Mouse (Mus musculus) ES-E14 (cell line): ENCODE measurements at regions not wholly inside any gene's neighbourhood (a gene's known extent, or its start where the extent isn't known, plus 50 kb on each side); places are given as distances from the start of the nearest gene placed in this dataset.
"Not testable (repeated sequence)": the region's sequence is repeated elsewhere in the genome, so short reads cannot be mapped to it uniquely, and the experiment has no call there.

Experiments used
- DNase-seq: peaks from one replicate; pipeline ENCODE4 v3.0.0-alpha.2; 2013; ENCODE audit warnings: low read depth, low spot score
- H3K27ac ChIP-seq: 2 replicates; pipeline ENCODE4 v1.5.1; 2012; ENCODE audit warnings: low read depth, mild to moderate bottlenecking, low read length, moderate library complexity, mixed read lengths; ENCODE audit not compliant: poor library complexity, insufficient read depth, severe bottlenecking
- H3K36me3 ChIP-seq: 2 replicates; pipeline ENCODE4 v1.6.1; 2012; ENCODE audit warnings: mild to moderate bottlenecking, low read length, moderate library complexity, mixed read lengths; ENCODE audit not compliant: control insufficient read depth, poor library complexity, insufficient read depth, severe bottlenecking
- H3K4me1 ChIP-seq, 2 experiments: fragments of 150-350 bp in 1 of 2; sonication (generic) in 1 of 2; 2 replicates each; pipeline ENCODE4 v1.6.1; 2012; ENCODE audit warnings: low read length in 2 of 2, mild to moderate bottlenecking in 1 of 2, mixed read lengths in 1 of 2; ENCODE audit not compliant: control insufficient read depth in 2 of 2, insufficient read depth in 2 of 2, poor library complexity in 1 of 2
- H3K4me3 ChIP-seq, 2 experiments: fragments of 150-350 bp in 1 of 2; sonication (generic) in 1 of 2; 2 replicates each; pipeline ENCODE4 v1.5.1; 2012; ENCODE audit warnings: low read length in 2 of 2, low read depth in 1 of 2, mild to moderate bottlenecking in 1 of 2, mixed read lengths in 1 of 2; ENCODE audit not compliant: insufficient read depth in 1 of 2, poor library complexity in 1 of 2, severe bottlenecking in 1 of 2
- H3K9ac ChIP-seq: 2 replicates; pipeline ENCODE4 v1.6.1; 2012; ENCODE audit warnings: low read depth, mild to moderate bottlenecking, low read length, mixed read lengths; ENCODE audit not compliant: poor library complexity, insufficient read depth, severe bottlenecking
- H3K9me3 ChIP-seq: fragments of 150-350 bp; sonication (generic); 2 replicates; pipeline ENCODE4 v1.6.1; 2012; ENCODE audit warnings: low read depth, mild to moderate bottlenecking, low read length; ENCODE audit not compliant: control insufficient read depth, insufficient read depth
- CHD2 ChIP-seq: IDR thresholded peaks from 2 replicates; pipeline ENCODE4 v1.6.1; 2014; ENCODE audit warnings: mild to moderate bottlenecking, low read depth, low read length, inconsistent platforms
- HCFC1 ChIP-seq: IDR thresholded peaks from 2 replicates; pipeline ENCODE4 v1.6.1; 2012; ENCODE audit warnings: low read length, inconsistent platforms, borderline replicate concordance; ENCODE audit not compliant: insufficient read depth
- MAFK ChIP-seq: IDR thresholded peaks from 2 replicates; pipeline ENCODE4 v1.6.1; 2014; ENCODE audit warnings: mild to moderate bottlenecking, low read depth, low read length, inconsistent platforms; ENCODE audit not compliant: insufficient read depth
- ZC3H11A ChIP-seq: IDR thresholded peaks from 2 replicates; pipeline ENCODE4 v1.6.1; 2012; ENCODE audit warnings: low read depth, mild to moderate bottlenecking, inconsistent platforms, low read length, borderline replicate concordance
- ZNF384 ChIP-seq: IDR thresholded peaks from 2 replicates; pipeline ENCODE4 v1.6.1; 2012; ENCODE audit warnings: low read depth, low read length, inconsistent platforms
- in situ Hi-C, 2 experiments: fragments of 600-800 bp; cut with MboI; formaldehyde crosslinking; loops; one replicate each; pipeline ENCODE4 v1.15.1; 2025; ENCODE audit warnings: low sequenced_read_pairs in 2 of 2, inconsistent platforms in 1 of 2; ENCODE audit not compliant: unreplicated experiment in 2 of 2

DNA sequence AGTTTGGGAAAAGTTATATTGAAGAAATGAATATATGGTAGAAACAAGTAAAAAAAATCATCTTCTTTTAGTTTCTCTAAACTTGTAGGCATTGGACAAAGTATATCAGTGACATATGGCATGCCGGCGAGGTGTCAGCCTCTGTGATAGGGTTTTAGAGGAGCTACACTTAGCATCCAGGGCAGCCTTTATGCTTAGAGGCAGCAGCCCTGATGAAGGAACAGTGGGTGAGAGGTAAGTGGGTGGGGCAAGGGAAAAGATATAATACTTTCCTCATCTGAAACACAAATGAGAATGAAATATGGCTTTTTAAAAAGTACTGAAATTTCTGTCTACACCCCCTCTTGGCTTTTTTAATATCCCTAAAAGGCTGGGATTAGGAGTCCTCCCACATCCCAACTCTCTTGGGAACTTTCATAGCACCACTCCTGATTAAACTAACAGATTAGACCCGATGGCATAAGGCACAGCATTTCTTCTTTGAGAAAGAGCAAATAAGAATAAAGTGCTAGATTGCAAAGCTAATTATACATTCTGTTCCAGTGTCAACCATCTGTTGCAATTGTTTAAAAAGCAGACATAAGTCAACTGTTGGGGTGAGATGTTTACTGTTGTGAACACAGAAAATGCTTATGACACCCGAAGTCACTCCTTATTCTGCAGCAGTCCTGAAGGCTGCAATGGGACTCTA is 785.0 kb downstream of the Cdh11 start:
- Histone ChIP-seq H3K36me3 (no peaks in the 10 kb centered on the region), H3K9ac (no peak overlapping the region), H3K9me3 (no peaks in the 10 kb centered on the region), H3K4me1 (peaks cover 0 to 2% of the 10 kb centered on the region in 2 experiments; a peak in 1 of 4 replicates), H3K27ac (no peak overlapping the region), H3K4me3 (no peak overlapping the region)
- in situ Hi-C loops: no loop called here
- TF ChIP-seq MAFK: no peak
- no peak for TF ChIP-seq CHD2
- TF ChIP-seq ZNF384: no peak
- TF ChIP-seq HCFC1: no peak
- TF ChIP-seq ZC3H11A: no peak
- DNase-seq: no peak

DNA sequence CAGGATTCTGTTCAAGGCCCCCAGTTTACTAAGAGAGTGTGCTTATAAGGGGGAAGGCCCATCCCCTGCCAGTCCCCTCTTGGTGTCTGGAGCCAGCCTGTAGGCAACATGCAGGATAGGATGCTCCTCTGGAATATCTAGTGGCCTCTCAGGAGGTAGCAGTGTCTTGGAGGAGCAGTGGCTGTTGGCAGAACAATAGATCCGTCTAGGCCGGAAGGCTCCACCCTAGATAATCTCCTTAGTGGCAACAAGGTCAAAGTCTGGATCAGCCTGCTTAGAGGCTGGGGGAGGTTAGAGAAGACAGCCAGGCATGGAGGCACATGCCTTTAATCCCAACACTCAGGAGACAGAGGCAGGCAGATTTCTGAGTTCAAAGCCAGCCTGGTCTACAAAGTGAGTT is 788.7 kb downstream of the Cdh11 start:
- DNase-seq: peak; percentile 35
- in situ Hi-C loops: not testable (repeated sequence)

GRCm38 (mm10) chr8:101956832-101957231 is 828.6 kb downstream of the Cdh11 start:
- Histone ChIP-seq H3K27ac (no peak overlapping the region), H3K36me3 (no peaks in the 10 kb centered on the region), H3K9ac (no peak overlapping the region), H3K4me3 (no peak overlapping the region), H3K4me1 (no peaks in the 10 kb centered on the region), H3K9me3 (no peaks in the 10 kb centered on the region)
- TF ChIP-seq CHD2: no peak
- no peak for TF ChIP-seq ZNF384
- TF ChIP-seq ZC3H11A: no peak
- no peak for TF ChIP-seq HCFC1
- no peak for TF ChIP-seq MAFK
- in situ Hi-C loops: no loop called here
- no peak for DNase-seq

More for the DNA sequence above, 788.7 kb downstream of the Cdh11 start:
- not testable (repeated sequence) for H3K4me3 ChIP-seq, H3K36me3 ChIP-seq, H3K4me1 ChIP-seq, H3K27ac ChIP-seq, H3K9me3 ChIP-seq, H3K9ac ChIP-seq

GRCm38 (mm10) chr8:101950599-101950998 is 834.8 kb downstream of the Cdh11 start:
- Histone ChIP-seq H3K27ac (no peak overlapping the region), H3K9me3 (no peaks in the 10 kb centered on the region), H3K36me3 (no peaks in the 10 kb centered on the region), H3K9ac (no peak overlapping the region), H3K4me1 (no peaks in the 10 kb centered on the region), H3K4me3 (no peak overlapping the region)
- in situ Hi-C loops: no loop called here
- DNase-seq: no peak
- peak; percentile 54; the same call in 1 of the 2 replicates for TF ChIP-seq MAFK
- TF ChIP-seq HCFC1: no peak
- no peak for TF ChIP-seq ZC3H11A
- no peak for TF ChIP-seq CHD2
- TF ChIP-seq ZNF384: no peak

- DNase-seq: no peak
- Histone ChIP-seq H3K9me3 (no peaks in the 10 kb centered on the region), H3K27ac (no peak overlapping the region), H3K4me1 (no peaks in the 10 kb centered on the region), H3K9ac (no peak overlapping the region), H3K36me3 (no peaks in the 10 kb centered on the region), H3K4me3 (no peak overlapping the region)
- TF ChIP-seq HCFC1 (no peak), CHD2 (no peak), ZC3H11A (no peak), ZNF384 (no peak), MAFK (no peak)
- in situ Hi-C loops: no loop called here
Observed at GRCm38 (mm10) chr8:101937859-101938258, 847.6 kb downstream of the Cdh11 start.
